Mouse (Mus musculus): ENCODE results near the gene Cav1.

The Cav1 gene

GRCm38 (mm10) chr6:17385531-17385930 is 79.4 kb downstream of the Cav1 start:
- ChIA-PET CTCF (no interaction called here), POLR2A (no interaction called here)

- POLR2A ChIA-PET = no interaction called here
Measured at GRCm38 (mm10) chr6:17387991-17388710, 82.0 kb downstream of the Cav1 start.

More at GRCm38 (mm10) chr6:17387991-17388710, 82.0 kb downstream of the Cav1 start:
- CTCF ChIA-PET = interaction anchor here in 1 of 4 experiments (0.6 kb wide), 1 partner anchor 29 kb away, joined by 3 read pairs; no protein-coding TSS in a partner anchor

All from embryonic stem cell, embryonic (primary cell).